Mouse (Mus musculus) urinary bladder, adult 18-20 months (tissue): ENCODE data around the gene Tmem178.
"Not testable (repeated sequence)": the region's sequence is repeated elsewhere in the genome, so short reads cannot be mapped to it uniquely, and the experiment has no call there.

ENCODE experiments used
- DNase-seq, 2 experiments: peaks; one replicate each; pipeline ENCODE4 v3.0.0; 2022; ENCODE audit warnings: low spot score in 2 of 2, mixed read lengths in 2 of 2

Tmem178 gene

GRCm38 (mm10) chr17:80943835-80944529 lies 450 bp upstream of the Tmem178 start:
- DNase-seq: no peak

GRCm38 (mm10) chr17:80945510-80945909 lies 1.1 kb downstream of the Tmem178 start:
- not testable (repeated sequence) for DNase-seq

- no peak for DNase-seq
Measured at GRCm38 (mm10) chr17:80946091-80946885, 1.9 kb downstream of the Tmem178 start.

GRCm38 (mm10) chr17:80947075-80947960 lies 2.9 kb downstream of the Tmem178 start:
- no peak for DNase-seq

- DNase-seq: no peak
Measured at GRCm38 (mm10) chr17:80949382-80949781, 5.0 kb downstream of the Tmem178 start.

- DNase-seq: no peak
Measured at GRCm38 (mm10) chr17:80949895-80950294, 5.5 kb downstream of the Tmem178 start.

GRCm38 (mm10) chr17:80952305-80952704 lies 7.9 kb downstream of the Tmem178 start:
- no peak for DNase-seq

- no peak for DNase-seq
Measured at GRCm38 (mm10) chr17:80955415-80955814, 11.0 kb downstream of the Tmem178 start.

- DNase-seq: no peak
Measured at GRCm38 (mm10) chr17:80955998-80956811, 11.8 kb downstream of the Tmem178 start.

- no peak for DNase-seq
Measured at GRCm38 (mm10) chr17:80958332-80958731, 13.9 kb downstream of the Tmem178 start.

GRCm38 (mm10) chr17:80959840-80960239 lies 15.4 kb downstream of the Tmem178 start:
- DNase-seq: no peak

GRCm38 (mm10) chr17:80967475-80967874 lies 23.0 kb downstream of the Tmem178 start:
- DNase-seq: no peak

GRCm38 (mm10) chr17:80969643-80970619 lies 25.5 kb downstream of the Tmem178 start:
- no peak for DNase-seq

- no peak for DNase-seq
Measured at GRCm38 (mm10) chr17:80970716-80971115, 26.3 kb downstream of the Tmem178 start.

GRCm38 (mm10) chr17:80972891-80973290 lies 28.5 kb downstream of the Tmem178 start:
- DNase-seq: no peak

GRCm38 (mm10) chr17:80977245-80977644 lies 32.8 kb downstream of the Tmem178 start:
- DNase-seq: no peak

- no peak for DNase-seq
Measured at GRCm38 (mm10) chr17:80980096-80980495, 35.7 kb downstream of the Tmem178 start.

- peak; percentile 16 to 20 for DNase-seq
Measured at GRCm38 (mm10) chr17:80981721-80982411, 37.4 kb downstream of the Tmem178 start.

- peak; percentile 40 to 49 for DNase-seq
Measured at GRCm38 (mm10) chr17:80982412-80982787, 38.0 kb downstream of the Tmem178 start.
